Mouse (Mus musculus): Measurements from ENCODE around the gene Nup93.

Gene Nup93

GRCm38 (mm10) chr8:94320036-94320435 lies 105.7 kb downstream of the Nup93 start:
- no peak for DNase-seq (ENCODE audit: low spot score)

GRCm38 (mm10) chr8:94322083-94322482 lies 107.7 kb downstream of the Nup93 start:
- DNase-seq (ENCODE audit: low spot score), result no peak

- DNase-seq (ENCODE audit: low spot score), result no peak
These were observed 108.7 kb downstream of the Nup93 start for GRCm38 (mm10) chr8:94323041-94323440.

GRCm38 (mm10) chr8:94324071-94324470 lies 109.7 kb downstream of the Nup93 start:
- DNase-seq (ENCODE audit: low spot score), result no peak

GRCm38 (mm10) chr8:94326016-94326415 lies 111.7 kb downstream of the Nup93 start:
- no peak for DNase-seq (ENCODE audit: low spot score)

GRCm38 (mm10) chr8:94328932-94329728 lies 114.8 kb downstream of the Nup93 start, which contains the start of gene Slc12a3:
Gene Slc12a3 (plus strand): TSS chr8:94329201.
- no peak for DNase-seq (ENCODE audit: low spot score)

- DNase-seq (ENCODE audit: low spot score), result no peak
These were observed 116.4 kb downstream of the Nup93 start for GRCm38 (mm10) chr8:94330733-94331132.

- no peak for DNase-seq (ENCODE audit: low spot score)
These were observed 119.0 kb downstream of the Nup93 start for GRCm38 (mm10) chr8:94333345-94333744.

- no peak for DNase-seq (ENCODE audit: low spot score)
These were observed 123.2 kb downstream of the Nup93 start for GRCm38 (mm10) chr8:94337559-94337958.

GRCm38 (mm10) chr8:94340796-94341195 lies 126.4 kb downstream of the Nup93 start:
- DNase-seq (ENCODE audit: low spot score), result no peak

GRCm38 (mm10) chr8:94342691-94343090 lies 128.3 kb downstream of the Nup93 start:
- DNase-seq (ENCODE audit: low spot score), result no peak

GRCm38 (mm10) chr8:94343290-94343689 lies 128.9 kb downstream of the Nup93 start:
- DNase-seq (ENCODE audit: low spot score), result peak; percentile 44

- no peak for DNase-seq (ENCODE audit: low spot score)
These were observed 129.5 kb downstream of the Nup93 start for GRCm38 (mm10) chr8:94343778-94344320.

GRCm38 (mm10) chr8:94345657-94346056 lies 131.3 kb downstream of the Nup93 start:
- DNase-seq (ENCODE audit: low spot score), result no peak

GRCm38 (mm10) chr8:94346264-94346663 lies 131.9 kb downstream of the Nup93 start:
- no peak for DNase-seq (ENCODE audit: low spot score)

GRCm38 (mm10) chr8:94348425-94348824 lies 134.1 kb downstream of the Nup93 start:
- DNase-seq (ENCODE audit: low spot score), result no peak

GRCm38 (mm10) chr8:94354069-94354531 lies 139.7 kb downstream of the Nup93 start:
- no peak for DNase-seq (ENCODE audit: low spot score)

- no peak for DNase-seq (ENCODE audit: low spot score)
These were observed 140.2 kb downstream of the Nup93 start for GRCm38 (mm10) chr8:94354571-94354970.

- no peak for DNase-seq (ENCODE audit: low spot score)
These were observed 142.9 kb downstream of the Nup93 start for GRCm38 (mm10) chr8:94357220-94357619.

- peak; percentile 79 for DNase-seq (ENCODE audit: low spot score)
These were observed 144.2 kb downstream of the Nup93 start for GRCm38 (mm10) chr8:94358541-94358940.

GRCm38 (mm10) chr8:94361774-94362431 lies 147.5 kb downstream of the Nup93 start:
- no peak for DNase-seq (ENCODE audit: low spot score)

GRCm38 (mm10) chr8:94362607-94363239 lies 148.4 kb downstream of the Nup93 start:
- peak; percentile 35 for DNase-seq (ENCODE audit: low spot score)

Measured in ovary, adult 18-20 months (tissue).